Mouse (Mus musculus): ENCODE results near the gene Hoxa11. TPM values are rescaled to one million over a fixed set of nuclear protein-coding genes. Genes with fewer than 3 reads are reported as not detected.
A peak's percentile ranks its signal among the peaks of the same experiment; 100 is the strongest.

Gene Hoxa11
- polyA plus RNA-seq, 1 experiment from 2014 or later = not detected

- Histone ChIP-seq H3K27ac (replicated peaks) (no peak overlapping the region), H3K27me3 (replicated peaks; ENCODE audit: low read depth, poor library complexity, severe bottlenecking) (peaks cover 100% of the 10 kb centered on the region), H3K36me3 (replicated peaks) (no peaks in the 10 kb centered on the region), H3K4me1 (peaks cover 9% of the 10 kb centered on the region; the same call in 1 of the 2 replicates), H3K4me3 (no peak overlapping the region), H3K9me3 (no peaks in the 10 kb centered on the region)
- peak; percentile 51 for DNase-seq (ENCODE audit: low spot score)
- WGBS = 2% methylated on average over 23 of the region's 23 CpGs
These were observed 12.5 kb downstream of the Hoxa11 start for GRCm38 (mm10) chr6:52232984-52233545.

GRCm38 (mm10) chr6:52232568-52232965, 13.0 kb downstream of the Hoxa11 start:
- H3K4me3 ChIP-seq = no peak overlapping the region

GRCm38 (mm10) chr6:52231885-52232567, 13.6 kb downstream of the Hoxa11 start:
- H3K27ac ChIP-seq (replicated peaks) = no peak overlapping the region
- H3K4me1 ChIP-seq = peaks cover 9% of the 10 kb centered on the region; the same call in 1 of the 2 replicates

More at GRCm38 (mm10) chr6:52232568-52232965, 13.0 kb downstream of the Hoxa11 start:
- no peak for DNase-seq (ENCODE audit: low spot score)
- H3K4me1 ChIP-seq = peaks cover 9% of the 10 kb centered on the region; the same call in 1 of the 2 replicates
- H3K27me3 ChIP-seq (replicated peaks; ENCODE audit: low read depth, poor library complexity, severe bottlenecking) = peaks cover 100% of the 10 kb centered on the region
- no peaks in the 10 kb centered on the region for H3K9me3 ChIP-seq
- no peaks in the 10 kb centered on the region for H3K36me3 ChIP-seq (replicated peaks)
- under 1% methylated on average over 18 of the region's 18 CpGs for WGBS
- no peak overlapping the region for H3K27ac ChIP-seq (replicated peaks)

GRCm38 (mm10) chr6:52230516-52231165, 15.0 kb downstream of the Hoxa11 start, which contains the start of gene Hoxa9:
Hoxa9 (minus strand) TSS chr6:52231089.
- H3K9me3 ChIP-seq = no peaks in the 10 kb centered on the region
- DNase-seq (ENCODE audit: low spot score) = no peak
- no peak within 1 kb of the TSS for H3K4me3 ChIP-seq
- peaks cover 100% of the 10 kb centered on the region for H3K27me3 ChIP-seq (replicated peaks; ENCODE audit: low read depth, poor library complexity, severe bottlenecking)
- no peaks in the 10 kb centered on the region for H3K36me3 ChIP-seq (replicated peaks)
- H3K27ac ChIP-seq (replicated peaks) = no peak within 1 kb of the TSS
- WGBS = under 1% methylated on average over 35 of the region's 36 CpGs
- peaks cover 13% of the 10 kb centered on the region; the same call in 1 of the 2 replicates for H3K4me1 ChIP-seq

More at GRCm38 (mm10) chr6:52231885-52232567, 13.6 kb downstream of the Hoxa11 start:
- Histone ChIP-seq H3K4me3 (no peak overlapping the region), H3K36me3 (replicated peaks) (no peaks in the 10 kb centered on the region), H3K27me3 (replicated peaks; ENCODE audit: low read depth, poor library complexity, severe bottlenecking) (peaks cover 100% of the 10 kb centered on the region), H3K9me3 (no peaks in the 10 kb centered on the region)
- no peak for DNase-seq (ENCODE audit: low spot score)
- 2% methylated on average over 18 of the region's 18 CpGs for WGBS

- Histone ChIP-seq H3K27me3 (replicated peaks; ENCODE audit: low read depth, poor library complexity, severe bottlenecking) (peaks cover 100% of the 10 kb centered on the region), H3K36me3 (replicated peaks) (no peaks in the 10 kb centered on the region), H3K27ac (replicated peaks) (no peak overlapping the region), H3K4me3 (no peak overlapping the region), H3K9me3 (no peaks in the 10 kb centered on the region), H3K4me1 (peaks cover 13% of the 10 kb centered on the region; the same call in 1 of the 2 replicates)
- WGBS = under 1% methylated on average over 44 of the region's 44 CpGs
- no peak for DNase-seq (ENCODE audit: low spot score)
These were observed 15.8 kb downstream of the Hoxa11 start for GRCm38 (mm10) chr6:52229558-52230416.

- no peak for DNase-seq (ENCODE audit: low spot score)
- Histone ChIP-seq H3K9me3 (no peaks in the 10 kb centered on the region), H3K27ac (replicated peaks) (no peak overlapping the region), H3K4me3 (no peak overlapping the region), H3K27me3 (replicated peaks; ENCODE audit: low read depth, poor library complexity, severe bottlenecking) (peaks cover 100% of the 10 kb centered on the region), H3K36me3 (replicated peaks) (no peaks in the 10 kb centered on the region), H3K4me1 (peaks cover 6% of the 10 kb centered on the region; the same call in 1 of the 2 replicates)
- WGBS = 1% methylated on average over 38 of the region's 38 CpGs
These were observed 16.8 kb downstream of the Hoxa11 start for GRCm38 (mm10) chr6:52228475-52229465.

GRCm38 (mm10) chr6:52227470-52228222, 18.0 kb downstream of the Hoxa11 start:
- WGBS = 2% methylated on average over 11 of the region's 11 CpGs
- Histone ChIP-seq H3K9me3 (no peaks in the 10 kb centered on the region), H3K27ac (replicated peaks) (no peak overlapping the region), H3K36me3 (replicated peaks) (no peaks in the 10 kb centered on the region), H3K27me3 (replicated peaks; ENCODE audit: low read depth, poor library complexity, severe bottlenecking) (peaks cover 100% of the 10 kb centered on the region), H3K4me3 (no peak overlapping the region), H3K4me1 (peaks cover 6% of the 10 kb centered on the region; the same call in 1 of the 2 replicates)
- DNase-seq (ENCODE audit: low spot score) = no peak

GRCm38 (mm10) chr6:52226569-52227257, 18.9 kb downstream of the Hoxa11 start:
- peaks cover 7% of the 10 kb centered on the region for H3K4me1 ChIP-seq
- no peak overlapping the region for H3K27ac ChIP-seq (replicated peaks)
- H3K36me3 ChIP-seq (replicated peaks) = no peaks in the 10 kb centered on the region
- peaks cover 100% of the 10 kb centered on the region for H3K27me3 ChIP-seq (replicated peaks; ENCODE audit: low read depth, poor library complexity, severe bottlenecking)
- H3K4me3 ChIP-seq = no peak overlapping the region
- H3K9me3 ChIP-seq = no peaks in the 10 kb centered on the region
- WGBS = 3% methylated on average over 26 of the region's 26 CpGs
- DNase-seq (ENCODE audit: low spot score) = no peak

GRCm38 (mm10) chr6:52225612-52226568, 19.7 kb downstream of the Hoxa11 start:
- H3K4me1 ChIP-seq = peaks cover 14% of the 10 kb centered on the region
- H3K36me3 ChIP-seq (replicated peaks) = no peaks in the 10 kb centered on the region
- 2% methylated on average over 69 of the region's 69 CpGs for WGBS
- H3K9me3 ChIP-seq = no peaks in the 10 kb centered on the region
- no peak overlapping the region for H3K4me3 ChIP-seq
- no peak overlapping the region for H3K27ac ChIP-seq (replicated peaks)
- DNase-seq (ENCODE audit: low spot score) = no peak
- H3K27me3 ChIP-seq (replicated peaks; ENCODE audit: low read depth, poor library complexity, severe bottlenecking) = peaks cover 100% of the 10 kb centered on the region
